Mouse (Mus musculus) midbrain, postnatal 0 days (tissue): ENCODE measurements around the gene Ak3. TPM values are rescaled to one million over a fixed set of nuclear protein-coding genes. Genes with fewer than 3 reads are reported as not detected.

Experiments
- ATAC-seq: fragments of 200-750 bp; cut with Nextera tagmentation; 2 replicates; pipeline ENCODE4 v1.8.0; 2017; ENCODE audit warnings: moderate number of reproducible peaks, mild to moderate bottlenecking, moderate TSS enrichment, moderate library complexity; ENCODE audit not compliant: low FRiP score
- DNase-seq: peaks from one replicate; pipeline ENCODE4 v3.0.0-alpha.2; 2015; ENCODE audit warnings: low spot score
- H3K27ac ChIP-seq: fragments of 300-500 bp; sonication (generic); 2 replicates; pipeline ENCODE4 v1.5.1; 2014; ENCODE audit warnings: low read depth, mild to moderate bottlenecking, low read length, mixed read lengths
- H3K27me3 ChIP-seq: fragments of 300-500 bp; sonication (generic); 2 replicates; pipeline ENCODE4 v1.6.1; 2014; ENCODE audit warnings: low read length, control low read depth, mixed read lengths; ENCODE audit not compliant: insufficient read depth
- H3K36me3 ChIP-seq: fragments of 300-500 bp; sonication (generic); 2 replicates; pipeline ENCODE4 v1.6.1; 2014; ENCODE audit warnings: low read length, control low read depth, mixed read lengths; ENCODE audit not compliant: insufficient read depth
- H3K4me1 ChIP-seq: fragments of 300-500 bp; sonication (generic); 2 replicates; pipeline ENCODE4 v1.6.1; 2014; ENCODE audit warnings: mild to moderate bottlenecking, control low read depth, antibody characterized with exemption, low read length, mixed read lengths; ENCODE audit not compliant: insufficient read depth
- H3K4me2 ChIP-seq: fragments of 300-500 bp; sonication (generic); 2 replicates; pipeline ENCODE4 v1.6.1; 2014; ENCODE audit warnings: low read depth, mild to moderate bottlenecking, low read length, mixed read lengths; ENCODE audit not compliant: poor library complexity, severe bottlenecking
- H3K4me3 ChIP-seq: fragments of 300-500 bp; sonication (generic); 2 replicates; pipeline ENCODE4 v1.5.1; 2014; ENCODE audit warnings: low read depth, mild to moderate bottlenecking, low read length, moderate library complexity
- H3K9ac ChIP-seq: fragments of 300-500 bp; sonication (generic); replicated peaks from 2 replicates; pipeline ENCODE4 v1.6.1; 2014; ENCODE audit warnings: mild to moderate bottlenecking, low read length, moderate library complexity, mixed read lengths; ENCODE audit not compliant: poor library complexity, severe bottlenecking
- H3K9me3 ChIP-seq: fragments of 300-500 bp; sonication (generic); 2 replicates; pipeline ENCODE4 v1.6.1; 2016; ENCODE audit warnings: low read length, control low read depth
- CTCF ChIP-seq: IDR thresholded peaks from 2 replicates; pipeline ENCODE4 v1.5.1; 2016; ENCODE audit warnings: antibody characterized with exemption, mild to moderate bottlenecking
- WGBS: fragments of 180-500 bp; shearing (Covaris S2); extraction: QIAGEN DNeasy Blood & Tissue Kit; methylation state at CpG from one replicate; pipeline ENCODE4 v1.1.7; 2014; 5-methylcytosine and 5-hydroxymethylcytosine counted together
- polyA plus RNA-seq: library from polyadenylated mRNA; unstranded; fragments of >200 nt; fragmentation: Nextera tagmentation; extraction: Ambion mirVana; gene quantifications from 2 replicates; pipeline ENCODE4 v1.2.1, GENCODE M21; 2015
- total RNA-seq: library from RNA; depleted of rRNA; stranded (reverse); fragments of >200 nt; gene quantifications from 2 replicates; pipeline ENCODE4 v1.2.3, GENCODE M21; 2014

The Ak3 gene
- total and polyA plus RNA-seq, 2 experiments from 2014 or later, result 69.0 to 75.4 TPM

- TF ChIP-seq CTCF, result no peak
- no peaks in the 10 kb centered on the region for H3K9me3 ChIP-seq
- no peak for ATAC-seq
- H3K9ac ChIP-seq, result 0 out of 2 replicates have a peak overlapping the region, but pooled peaks have one; percentile 13
- no peaks in the 10 kb centered on the region for H3K27me3 ChIP-seq
- H3K36me3 ChIP-seq, result no peaks in the 10 kb centered on the region
- H3K27ac ChIP-seq, result no peak overlapping the region
- WGBS, result 43% methylated on average over 15 of the region's 15 CpGs
- peak overlapping the region; percentile 22 for H3K4me3 ChIP-seq
- no peak for DNase-seq
- no peaks in the 10 kb centered on the region; the same call in 1 of the 2 replicates for H3K4me1 ChIP-seq
- H3K4me2 ChIP-seq, result peak overlapping the region; percentile 80
Measured at GRCm38 (mm10) chr19:29045956-29046650, 1.7 kb downstream of the Ak3 start.

- no peak overlapping the region for H3K4me3 ChIP-seq
- no peaks in the 10 kb centered on the region for H3K36me3 ChIP-seq
- H3K9ac ChIP-seq, result no peak overlapping the region
- no peak overlapping the region for H3K4me2 ChIP-seq
- no peaks in the 10 kb centered on the region for H3K9me3 ChIP-seq
- no peak for TF ChIP-seq CTCF
- no peak for DNase-seq
- WGBS, result 43% methylated on average over 4 of the region's 4 CpGs
- H3K4me1 ChIP-seq, result no peaks in the 10 kb centered on the region; the same call in 1 of the 2 replicates
- no peak for ATAC-seq
- no peak overlapping the region for H3K27ac ChIP-seq
- no peaks in the 10 kb centered on the region for H3K27me3 ChIP-seq
Measured at GRCm38 (mm10) chr19:29045369-29045768, 2.4 kb downstream of the Ak3 start.

- no peak for TF ChIP-seq CTCF
- Histone ChIP-seq H3K4me2 (peak overlapping the region; percentile 32), H3K4me3 (no peak overlapping the region), H3K36me3 (no peaks in the 10 kb centered on the region), H3K4me1 (no peaks in the 10 kb centered on the region; the same call in 1 of the 2 replicates), H3K9ac (no peak overlapping the region), H3K27me3 (no peaks in the 10 kb centered on the region), H3K9me3 (no peaks in the 10 kb centered on the region), H3K27ac (no peak overlapping the region)
- WGBS, result 11% methylated on average over 9 of the region's 9 CpGs
- ATAC-seq (no peak), DNase-seq (no peak)
Measured at GRCm38 (mm10) chr19:29044353-29044768, 3.4 kb downstream of the Ak3 start.

DNA sequence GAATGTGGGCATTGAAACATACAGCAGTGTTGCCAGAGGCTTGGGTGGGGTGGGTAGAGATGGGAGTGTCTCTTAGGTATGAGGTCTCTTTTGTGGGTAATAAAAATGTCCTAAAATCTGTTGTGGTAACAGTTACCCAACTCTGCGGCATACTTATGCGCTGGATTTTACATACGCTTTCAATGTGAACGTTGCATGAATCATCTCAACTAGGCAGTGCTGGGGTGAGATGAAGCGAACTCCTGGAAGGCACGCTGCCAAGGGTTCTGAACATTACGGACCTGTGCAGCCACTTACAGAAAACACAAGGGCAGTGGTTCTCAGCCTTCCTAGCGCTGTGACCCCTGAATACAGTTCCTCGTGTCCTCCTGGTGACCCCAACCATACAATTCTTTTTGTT, 5.1 kb downstream of the Ak3 start:
- ATAC-seq (no peak), DNase-seq (no peak)
- H3K4me2 ChIP-seq, result no peak overlapping the region
- TF ChIP-seq CTCF, result no peak
- H3K4me3 ChIP-seq, result no peak overlapping the region
- 91% methylated on average over 9 of the region's 9 CpGs for WGBS
- H3K4me1 ChIP-seq, result no peaks in the 10 kb centered on the region; the same call in 1 of the 2 replicates
- no peak overlapping the region for H3K27ac ChIP-seq
- H3K36me3 ChIP-seq, result no peaks in the 10 kb centered on the region
- no peak overlapping the region for H3K9ac ChIP-seq
- no peaks in the 10 kb centered on the region for H3K27me3 ChIP-seq
- no peaks in the 10 kb centered on the region for H3K9me3 ChIP-seq

- no peak overlapping the region for H3K4me2 ChIP-seq
- no peaks in the 10 kb centered on the region for H3K36me3 ChIP-seq
- no peaks in the 10 kb centered on the region for H3K9me3 ChIP-seq
- H3K9ac ChIP-seq, result no peak overlapping the region
- no peaks in the 10 kb centered on the region for H3K27me3 ChIP-seq
- no peak for TF ChIP-seq CTCF
- no peak overlapping the region for H3K4me3 ChIP-seq
- ATAC-seq (no peak), DNase-seq (no peak)
- H3K4me1 ChIP-seq, result no peaks in the 10 kb centered on the region; the same call in 1 of the 2 replicates
- H3K27ac ChIP-seq, result no peak overlapping the region
- WGBS, result 89% methylated on average over 6 of the region's 6 CpGs
Measured at GRCm38 (mm10) chr19:29042143-29042542, 5.6 kb downstream of the Ak3 start.

DNA sequence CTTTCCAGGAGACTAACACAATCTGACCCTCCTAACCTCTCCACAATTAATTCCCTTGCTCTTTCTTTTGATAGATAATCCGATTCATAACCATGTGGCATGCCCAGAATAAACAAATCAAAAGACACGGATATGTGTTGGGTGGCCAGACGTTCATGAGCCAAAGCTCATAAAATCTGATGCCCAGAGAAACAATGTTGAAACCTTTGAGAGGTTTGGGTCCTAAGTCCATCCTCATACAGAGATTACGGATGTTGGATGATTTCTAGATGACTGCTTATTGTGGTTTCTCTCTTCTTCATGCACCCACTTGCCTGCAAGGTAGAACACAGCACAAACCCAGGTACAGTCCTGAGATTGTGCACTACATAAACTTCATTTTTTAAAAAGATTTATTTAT, 7.6 kb downstream of the Ak3 start:
- TF ChIP-seq CTCF, result no peak
- H3K4me3 ChIP-seq, result no peak overlapping the region
- no peak overlapping the region for H3K27ac ChIP-seq
- 92% methylated on average over 4 of the region's 4 CpGs for whole genome bisulfite sequencing
- DNase-seq (no peak), ATAC-seq (no peak)
- no peak overlapping the region for H3K9ac ChIP-seq
- H3K4me2 ChIP-seq, result no peak overlapping the region
- H3K36me3 ChIP-seq, result no peaks in the 10 kb centered on the region
- no peaks in the 10 kb centered on the region for H3K9me3 ChIP-seq
- no peaks in the 10 kb centered on the region for H3K27me3 ChIP-seq
- H3K4me1 ChIP-seq, result no peaks in the 10 kb centered on the region; the same call in 1 of the 2 replicates
